Mouse (Mus musculus) G1E (cell line): ENCODE data around the gene Hoxb3. TPM values are rescaled to one million over a fixed set of nuclear protein-coding genes. Genes with fewer than 3 reads are reported as not detected.

Experiments used
- ATAC-seq: 2 replicates; pipeline ENCODE4 v1.8.0; 2016; ENCODE audit warnings: mild to moderate bottlenecking; ENCODE audit not compliant: insufficient number of reproducible peaks, poor library complexity, low FRiP score, severe bottlenecking; ENCODE audit errors: extremely low read depth
- DNase-seq: peaks from one replicate; pipeline ENCODE4 v3.0.0; 2012; ENCODE audit warnings: low spot score
- H3K27me3 ChIP-seq: 2 replicates; pipeline ENCODE4 v1.6.1; 2012; ENCODE audit warnings: mild to moderate bottlenecking, low read length, inconsistent platforms; ENCODE audit not compliant: insufficient read depth
- H3K36me3 ChIP-seq: replicated peaks from 2 replicates; pipeline ENCODE3; 2012; ENCODE audit warnings: mild to moderate bottlenecking, inconsistent platforms
- H3K4me1 ChIP-seq: 2 replicates; pipeline ENCODE4 v1.6.1; 2012; ENCODE audit warnings: low read depth, low read length, inconsistent platforms, mixed read lengths; ENCODE audit not compliant: insufficient read depth
- H3K4me3 ChIP-seq: 2 replicates; pipeline ENCODE4 v1.5.1; 2012; ENCODE audit warnings: low read depth, mild to moderate bottlenecking, inconsistent platforms, low read length, moderate library complexity, mixed read lengths
- H3K9me3 ChIP-seq: replicated peaks from 2 replicates; pipeline ENCODE4 v1.6.1; 2012; ENCODE audit warnings: inconsistent platforms
- CTCF ChIP-seq: IDR thresholded peaks from 2 replicates; pipeline ENCODE4 v1.5.1; 2012; ENCODE audit warnings: low read depth, low read length, inconsistent platforms, mixed read lengths
- GATA1 ChIP-seq: IDR thresholded peaks from 2 replicates; pipeline ENCODE4 v1.6.1; 2012; ENCODE audit warnings: borderline replicate concordance, low read length, inconsistent platforms, mixed read lengths
- GATA2 ChIP-seq: IDR thresholded peaks from 2 replicates; pipeline ENCODE4 v1.6.1; 2012; ENCODE audit warnings: low read depth, low read length, inconsistent platforms, borderline replicate concordance
- POLR2AphosphoS5 ChIP-seq: IDR thresholded peaks from 2 replicates; pipeline ENCODE4 v1.6.1; 2012; ENCODE audit warnings: low read depth, low read length, inconsistent platforms; ENCODE audit not compliant: insufficient replicate concordance
- TAL1 ChIP-seq: conservative IDR thresholded peaks from 2 replicates; pipeline ENCODE4 v1.6.1; 2012; ENCODE audit warnings: low read depth, low read length, inconsistent platforms, mixed read lengths
- polyA plus RNA-seq: library from polyadenylated mRNA; stranded (reverse); fragments of >175 nt; gene quantifications from 2 replicates; pipeline ENCODE4 v1.2.3, GENCODE M21; 2012
- total RNA-seq, 2 experiments: library from RNA; stranded (forward) in 1 of 2; stranded (reverse) in 1 of 2; fragments of 200-1000 nt in 1 of 2; fragments of >200 nt in 1 of 2; fragmentation: Nextera tagmentation in 1 of 2; gene quantifications; 2 replicates each; pipeline ENCODE4 v1.2.3; 2014 to 2017

The Hoxb3 gene
- total and polyA plus RNA-seq, 3 experiments: 0.08 to 0.16 TPM; not detected in 1

GRCm38 (mm10) chr11:96301837-96302236, 21.3 kb upstream of the Hoxb3 start:
- Histone ChIP-seq H3K27me3 (peaks cover 72% of the 10 kb centered on the region), H3K4me1 (no peaks in the 10 kb centered on the region), H3K4me3 (no peak overlapping the region), H3K9me3 (peaks cover 5% of the 10 kb centered on the region; the same call in 1 of the 2 replicates), H3K36me3 (no peaks in the 10 kb centered on the region)
- DNase-seq: no peak
- no peak for ATAC-seq
- TF ChIP-seq GATA2 (no peak), CTCF (no peak), TAL1 (no peak), GATA1 (no peak), POLR2AphosphoS5 (no peak)

GRCm38 (mm10) chr11:96302381-96303150, 20.6 kb upstream of the Hoxb3 start:
- no peak for ATAC-seq
- Histone ChIP-seq H3K9me3 (peaks cover 5% of the 10 kb centered on the region; the same call in 1 of the 2 replicates), H3K36me3 (no peaks in the 10 kb centered on the region), H3K27me3 (peaks cover 72% of the 10 kb centered on the region), H3K4me3 (no peak overlapping the region), H3K4me1 (no peaks in the 10 kb centered on the region)
- no peak for DNase-seq
- no peak for TF ChIP-seq GATA1
- no peak for TF ChIP-seq GATA2
- TF ChIP-seq TAL1: no peak
- TF ChIP-seq POLR2AphosphoS5: no peak
- no peak for TF ChIP-seq CTCF

- H3K9me3 ChIP-seq: peaks cover 5% of the 10 kb centered on the region; the same call in 1 of the 2 replicates
- DNase-seq (no peak), ATAC-seq (no peak)
- peaks cover 69% of the 10 kb centered on the region for H3K27me3 ChIP-seq
- H3K4me3 ChIP-seq: no peak within 1 kb of the TSS
- H3K4me1 ChIP-seq: no peaks in the 10 kb centered on the region
- H3K36me3 ChIP-seq: no peaks in the 10 kb centered on the region
- TF ChIP-seq GATA2 (no peak), TAL1 (no peak), GATA1 (no peak), CTCF (no peak), POLR2AphosphoS5 (no peak)
These were observed 19.7 kb upstream of the Hoxb3 start, which contains the start of gene Hoxb5 for GRCm38 (mm10) chr11:96303151-96304099. Hoxb5 (plus strand) TSS chr11:96303336.

GRCm38 (mm10) chr11:96304381-96305195, 18.5 kb upstream of the Hoxb3 start:
- H3K4me1 ChIP-seq: no peaks in the 10 kb centered on the region
- H3K36me3 ChIP-seq: no peaks in the 10 kb centered on the region
- DNase-seq (no peak), ATAC-seq (no peak)
- TF ChIP-seq GATA2: no peak
- TF ChIP-seq CTCF: no peak
- TF ChIP-seq TAL1: no peak
- no peak for TF ChIP-seq GATA1
- TF ChIP-seq POLR2AphosphoS5: no peak
- peaks cover 66% of the 10 kb centered on the region for H3K27me3 ChIP-seq
- H3K4me3 ChIP-seq: no peak overlapping the region
- H3K9me3 ChIP-seq: peaks cover 5% of the 10 kb centered on the region; the same call in 1 of the 2 replicates

- peaks cover 2% of the 10 kb centered on the region; the same call in 1 of the 2 replicates for H3K4me1 ChIP-seq
- DNase-seq (no peak), ATAC-seq (no peak)
- TF ChIP-seq TAL1 (no peak), CTCF (no peak), POLR2AphosphoS5 (no peak), GATA1 (no peak), GATA2 (no peak)
- peaks cover 5% of the 10 kb centered on the region; the same call in 1 of the 2 replicates for H3K9me3 ChIP-seq
- H3K4me3 ChIP-seq: no peak overlapping the region
- no peaks in the 10 kb centered on the region for H3K36me3 ChIP-seq
- H3K27me3 ChIP-seq: peaks cover 63% of the 10 kb centered on the region
These were observed 17.5 kb upstream of the Hoxb3 start for GRCm38 (mm10) chr11:96305505-96306182.
